Mouse (Mus musculus): ENCODE data around the gene Scarb2.

Gene Scarb2

GRCm38 (mm10) chr5:92457410-92457809, 49.2 kb downstream of the Scarb2 start:
- in situ Hi-C loops (cut with MboI; ENCODE audit: low pct_unique_long_range_greater_than_20kb in 1 of 2, low sequenced_read_pairs in 2 of 2, unreplicated experiment in 1 of 2): no loop called here

- in situ Hi-C loops (cut with MboI; ENCODE audit: low pct_unique_long_range_greater_than_20kb in 1 of 2, low sequenced_read_pairs in 2 of 2, unreplicated experiment in 1 of 2): no loop called here
Observed at GRCm38 (mm10) chr5:92452876-92453275, 53.8 kb downstream of the Scarb2 start.

GRCm38 (mm10) chr5:92446736-92447135, 59.9 kb downstream of the Scarb2 start:
- in situ Hi-C loops (cut with MboI; ENCODE audit: low pct_unique_long_range_greater_than_20kb in 1 of 2, low sequenced_read_pairs in 2 of 2, unreplicated experiment in 1 of 2): no loop called here

GRCm38 (mm10) chr5:92445016-92445415, 61.6 kb downstream of the Scarb2 start:
- in situ Hi-C loops (cut with MboI; ENCODE audit: low pct_unique_long_range_greater_than_20kb in 1 of 2, low sequenced_read_pairs in 2 of 2, unreplicated experiment in 1 of 2): no loop called here

GRCm38 (mm10) chr5:92442914-92443313, 63.7 kb downstream of the Scarb2 start:
- in situ Hi-C loops (cut with MboI; ENCODE audit: low pct_unique_long_range_greater_than_20kb in 1 of 2, low sequenced_read_pairs in 2 of 2, unreplicated experiment in 1 of 2): no loop called here

GRCm38 (mm10) chr5:92441494-92441893, 65.1 kb downstream of the Scarb2 start:
- in situ Hi-C loops (cut with MboI; ENCODE audit: low pct_unique_long_range_greater_than_20kb in 1 of 2, low sequenced_read_pairs in 2 of 2, unreplicated experiment in 1 of 2): no loop called here

- in situ Hi-C loops (cut with MboI; ENCODE audit: low pct_unique_long_range_greater_than_20kb in 1 of 2, low sequenced_read_pairs in 2 of 2, unreplicated experiment in 1 of 2): no loop called here
Observed at GRCm38 (mm10) chr5:92438540-92438939, 68.1 kb downstream of the Scarb2 start.

GRCm38 (mm10) chr5:92435025-92435584, 71.5 kb downstream of the Scarb2 start, which contains the start of gene Nup54:
Gene Nup54, minus strand, starts transcription at chr5:92435219.
- in situ Hi-C loops (cut with MboI; ENCODE audit: low pct_unique_long_range_greater_than_20kb in 1 of 2, low sequenced_read_pairs in 2 of 2, unreplicated experiment in 1 of 2): no loop called here

GRCm38 (mm10) chr5:92434571-92434985, 72.1 kb downstream of the Scarb2 start:
- in situ Hi-C loops (cut with MboI; ENCODE audit: low pct_unique_long_range_greater_than_20kb in 1 of 2, low sequenced_read_pairs in 2 of 2, unreplicated experiment in 1 of 2): no loop called here

- in situ Hi-C loops (cut with MboI; ENCODE audit: low pct_unique_long_range_greater_than_20kb in 1 of 2, low sequenced_read_pairs in 2 of 2, unreplicated experiment in 1 of 2): no loop called here
Observed at GRCm38 (mm10) chr5:92434070-92434469, 72.6 kb downstream of the Scarb2 start.

GRCm38 (mm10) chr5:92431611-92432010, 75.0 kb downstream of the Scarb2 start:
- in situ Hi-C loops (cut with MboI; ENCODE audit: low pct_unique_long_range_greater_than_20kb in 1 of 2, low sequenced_read_pairs in 2 of 2, unreplicated experiment in 1 of 2): no loop called here

GRCm38 (mm10) chr5:92430723-92431122, 75.9 kb downstream of the Scarb2 start:
- in situ Hi-C loops (cut with MboI; ENCODE audit: low pct_unique_long_range_greater_than_20kb in 1 of 2, low sequenced_read_pairs in 2 of 2, unreplicated experiment in 1 of 2): no loop called here

- in situ Hi-C loops (cut with MboI; ENCODE audit: low pct_unique_long_range_greater_than_20kb in 1 of 2, low sequenced_read_pairs in 2 of 2, unreplicated experiment in 1 of 2): loop anchor here in 1 of 2 experiments (10.0 kb wide), 1 partner anchor 119 kb away; no protein-coding TSS in a partner anchor
Observed at GRCm38 (mm10) chr5:92424126-92424525, 82.5 kb downstream of the Scarb2 start.

- in situ Hi-C loops (cut with MboI; ENCODE audit: low pct_unique_long_range_greater_than_20kb in 1 of 2, low sequenced_read_pairs in 2 of 2, unreplicated experiment in 1 of 2): no loop called here
Observed at GRCm38 (mm10) chr5:92413982-92414375, 92.7 kb downstream of the Scarb2 start.

- in situ Hi-C loops (cut with MboI; ENCODE audit: low pct_unique_long_range_greater_than_20kb in 1 of 2, low sequenced_read_pairs in 2 of 2, unreplicated experiment in 1 of 2): no loop called here
Observed at GRCm38 (mm10) chr5:92413271-92413981, 93.2 kb downstream of the Scarb2 start.

- in situ Hi-C loops (cut with MboI; ENCODE audit: low pct_unique_long_range_greater_than_20kb in 1 of 2, low sequenced_read_pairs in 2 of 2, unreplicated experiment in 1 of 2): no loop called here
Observed at GRCm38 (mm10) chr5:92411461-92412140, 95.0 kb downstream of the Scarb2 start.

GRCm38 (mm10) chr5:92410486-92410885, 96.1 kb downstream of the Scarb2 start:
- in situ Hi-C loops (cut with MboI; ENCODE audit: low pct_unique_long_range_greater_than_20kb in 1 of 2, low sequenced_read_pairs in 2 of 2, unreplicated experiment in 1 of 2): no loop called here

- in situ Hi-C loops (cut with MboI; ENCODE audit: low pct_unique_long_range_greater_than_20kb in 1 of 2, low sequenced_read_pairs in 2 of 2, unreplicated experiment in 1 of 2): no loop called here
Observed at GRCm38 (mm10) chr5:92409361-92410155, 97.1 kb downstream of the Scarb2 start.

- in situ Hi-C loops (cut with MboI; ENCODE audit: low pct_unique_long_range_greater_than_20kb in 1 of 2, low sequenced_read_pairs in 2 of 2, unreplicated experiment in 1 of 2): no loop called here
Observed at GRCm38 (mm10) chr5:92404400-92404678, 102.3 kb downstream of the Scarb2 start.

Data from mouse embryonic stem cell (cell line).